Mouse (Mus musculus) heart, embryonic 11.5 days (tissue): Measurements from ENCODE around the gene Srsf3. TPM values are rescaled to one million over a fixed set of nuclear protein-coding genes. Genes with fewer than 3 reads are reported as not detected.

Experiments
- ATAC-seq: fragments of 200-750 bp; cut with Nextera tagmentation; replicated peaks from 2 replicates; pipeline ENCODE4 v1.8.0; 2017; ENCODE audit warnings: moderate library complexity; ENCODE audit not compliant: insufficient number of reproducible peaks, low FRiP score, low TSS enrichment
- H3K27ac ChIP-seq: fragments of 300-500 bp; sonication (generic); 2 replicates; pipeline ENCODE4 v1.5.1; 2014; ENCODE audit warnings: mild to moderate bottlenecking, low read depth, low read length
- H3K27me3 ChIP-seq: fragments of 300-500 bp; sonication (generic); 2 replicates; pipeline ENCODE4 v1.6.1; 2014; ENCODE audit warnings: mild to moderate bottlenecking, low read length, mixed read lengths; ENCODE audit not compliant: control insufficient read depth, insufficient read depth
- H3K36me3 ChIP-seq: fragments of 300-500 bp; sonication (generic); 2 replicates; pipeline ENCODE4 v1.6.1; 2014; ENCODE audit warnings: mild to moderate bottlenecking, low read length, moderate library complexity, mixed read lengths; ENCODE audit not compliant: control insufficient read depth, insufficient read depth
- H3K4me1 ChIP-seq: fragments of 300-500 bp; sonication (generic); 2 replicates; pipeline ENCODE4 v1.6.1; 2014; ENCODE audit warnings: low read length; ENCODE audit not compliant: control insufficient read depth, insufficient read depth
- H3K4me2 ChIP-seq: fragments of 300-500 bp; sonication (generic); 2 replicates; pipeline ENCODE4 v1.6.1; 2014; ENCODE audit warnings: mild to moderate bottlenecking, moderate library complexity
- H3K4me3 ChIP-seq: fragments of 300-500 bp; sonication (generic); 2 replicates; pipeline ENCODE4 v1.5.1; 2014; ENCODE audit warnings: low read depth, low read length
- H3K9ac ChIP-seq: fragments of 300-500 bp; sonication (generic); 2 replicates; pipeline ENCODE4 v1.6.1; 2014; ENCODE audit warnings: mild to moderate bottlenecking, low read depth, low read length, moderate library complexity
- H3K9me3 ChIP-seq: fragments of 300-500 bp; sonication (generic); replicated peaks from 2 replicates; pipeline ENCODE4 v1.6.1; 2016; ENCODE audit warnings: low read length; ENCODE audit not compliant: control insufficient read depth
- WGBS: fragments of 180-500 bp; shearing (Covaris S2); extraction: QIAGEN DNeasy Blood & Tissue Kit; methylation state at CpG from one replicate; pipeline ENCODE4 v1.1.7; 2014; ENCODE audit not compliant: insufficient replicate concordance; 5-methylcytosine and 5-hydroxymethylcytosine counted together
- polyA plus RNA-seq: library from polyadenylated mRNA; unstranded; fragments of >200 nt; fragmentation: Nextera tagmentation; extraction: Ambion mirVana; gene quantifications from 2 replicates; pipeline ENCODE4 v1.2.1, GENCODE M21; 2014

The Srsf3 gene
- polyA plus RNA-seq, 1 experiment from 2014 or later, result 420 TPM

- no peaks in the 10 kb centered on the region for H3K9me3 ChIP-seq
- H3K4me3 ChIP-seq, result no peak overlapping the region
- H3K4me1 ChIP-seq, result peaks cover 27% of the 10 kb centered on the region
- H3K4me2 ChIP-seq, result no peak overlapping the region
- no peaks in the 10 kb centered on the region for H3K27me3 ChIP-seq
- 72% methylated on average over 7 of the region's 7 CpGs for WGBS
- no peaks in the 10 kb centered on the region for H3K36me3 ChIP-seq
- H3K9ac ChIP-seq, result no peak overlapping the region
- no peak overlapping the region for H3K27ac ChIP-seq
- ATAC-seq, result no peak
Measured at GRCm38 (mm10) chr17:29053841-29054240, 21.4 kb downstream of the Srsf3 start.

GRCm38 (mm10) chr17:29054429-29054828 lies 22.0 kb downstream of the Srsf3 start:
- no peak overlapping the region for H3K4me3 ChIP-seq
- H3K4me1 ChIP-seq, result peaks cover 32% of the 10 kb centered on the region
- H3K4me2 ChIP-seq, result no peak overlapping the region
- H3K9ac ChIP-seq, result no peak overlapping the region
- no peaks in the 10 kb centered on the region for H3K36me3 ChIP-seq
- no peaks in the 10 kb centered on the region for H3K9me3 ChIP-seq
- 68% methylated on average over 6 of the region's 6 CpGs for WGBS
- ATAC-seq, result no peak
- no peaks in the 10 kb centered on the region for H3K27me3 ChIP-seq
- no peak overlapping the region for H3K27ac ChIP-seq

- H3K4me2 ChIP-seq, result no peak overlapping the region
- H3K27me3 ChIP-seq, result no peaks in the 10 kb centered on the region
- H3K4me1 ChIP-seq, result peaks cover 23% of the 10 kb centered on the region
- H3K9me3 ChIP-seq, result no peaks in the 10 kb centered on the region
- no peak overlapping the region for H3K4me3 ChIP-seq
- no peak for ATAC-seq
- no peak overlapping the region for H3K9ac ChIP-seq
- H3K36me3 ChIP-seq, result no peaks in the 10 kb centered on the region
- H3K27ac ChIP-seq, result no peak overlapping the region
- 57% methylated on average over 5 of the region's 5 CpGs for WGBS
Measured at GRCm38 (mm10) chr17:29055586-29055985, 23.2 kb downstream of the Srsf3 start.

- Histone ChIP-seq H3K9me3 (no peaks in the 10 kb centered on the region), H3K36me3 (no peaks in the 10 kb centered on the region), H3K4me3 (no peak overlapping the region), H3K4me1 (peaks cover 17% of the 10 kb centered on the region), H3K27ac (no peak overlapping the region), H3K4me2 (no peak overlapping the region), H3K9ac (no peak overlapping the region), H3K27me3 (no peaks in the 10 kb centered on the region)
- ATAC-seq, result no peak
- 31% methylated on average over 7 of the region's 7 CpGs for WGBS
Measured at GRCm38 (mm10) chr17:29056207-29056606, 23.8 kb downstream of the Srsf3 start.

- Histone ChIP-seq H3K4me1 (peaks cover 16% of the 10 kb centered on the region), H3K27me3 (no peaks in the 10 kb centered on the region), H3K27ac (no peak overlapping the region), H3K9ac (no peak overlapping the region), H3K4me3 (no peak overlapping the region), H3K4me2 (no peak overlapping the region), H3K9me3 (no peaks in the 10 kb centered on the region), H3K36me3 (no peaks in the 10 kb centered on the region)
- 17% methylated on average over 8 of the region's 8 CpGs for WGBS
- ATAC-seq, result no peak
Measured at GRCm38 (mm10) chr17:29056699-29057151, 24.3 kb downstream of the Srsf3 start.

GRCm38 (mm10) chr17:29057361-29057890 lies 25.0 kb downstream of the Srsf3 start:
- no peak for ATAC-seq
- WGBS, result 82% methylated on average over 11 of the region's 11 CpGs

GRCm38 (mm10) chr17:29057961-29058360 lies 25.5 kb downstream of the Srsf3 start:
- H3K27me3 ChIP-seq, result no peaks in the 10 kb centered on the region
- H3K27ac ChIP-seq, result no peak overlapping the region
- no peak overlapping the region for H3K4me3 ChIP-seq
- ATAC-seq, result no peak
- H3K4me1 ChIP-seq, result peaks cover 26% of the 10 kb centered on the region
- no peaks in the 10 kb centered on the region for H3K36me3 ChIP-seq
- no peak overlapping the region for H3K9ac ChIP-seq
- no peak overlapping the region for H3K4me2 ChIP-seq
- H3K9me3 ChIP-seq, result no peaks in the 10 kb centered on the region
- WGBS, result 71% methylated on average over 10 of the region's 10 CpGs

More at GRCm38 (mm10) chr17:29057361-29057890, 25.0 kb downstream of the Srsf3 start:
- H3K27me3 ChIP-seq, result no peaks in the 10 kb centered on the region
- H3K4me1 ChIP-seq, result peaks cover 20% of the 10 kb centered on the region
- no peaks in the 10 kb centered on the region for H3K36me3 ChIP-seq
- H3K4me3 ChIP-seq, result no peak overlapping the region
- H3K9ac ChIP-seq, result no peak overlapping the region
- H3K27ac ChIP-seq, result no peak overlapping the region
- no peaks in the 10 kb centered on the region for H3K9me3 ChIP-seq
- H3K4me2 ChIP-seq, result no peak overlapping the region

GRCm38 (mm10) chr17:29058487-29058886 lies 26.1 kb downstream of the Srsf3 start:
- no peak overlapping the region for H3K4me2 ChIP-seq
- 0 out of 2 replicates have a peak overlapping the region, but pooled peaks have one; percentile 16 for H3K9ac ChIP-seq
- WGBS, result 74% methylated on average over 8 of the region's 8 CpGs
- H3K4me1 ChIP-seq, result peaks cover 28% of the 10 kb centered on the region
- H3K36me3 ChIP-seq, result no peaks in the 10 kb centered on the region
- no peak overlapping the region for H3K27ac ChIP-seq
- ATAC-seq, result no peak
- no peaks in the 10 kb centered on the region for H3K27me3 ChIP-seq
- no peaks in the 10 kb centered on the region for H3K9me3 ChIP-seq
- no peak overlapping the region for H3K4me3 ChIP-seq

- Histone ChIP-seq H3K9me3 (no peaks in the 10 kb centered on the region), H3K4me1 (peaks cover 33% of the 10 kb centered on the region), H3K27ac (no peak overlapping the region), H3K36me3 (no peaks in the 10 kb centered on the region), H3K9ac (no peak overlapping the region), H3K27me3 (no peaks in the 10 kb centered on the region), H3K4me3 (no peak overlapping the region), H3K4me2 (no peak overlapping the region)
- 74% methylated on average over 3 of the region's 3 CpGs for WGBS
- ATAC-seq, result no peak
Measured at GRCm38 (mm10) chr17:29059581-29059980, 27.2 kb downstream of the Srsf3 start.
